20 mouse cellular contexts compared by ENCODE assay signal in genomic region chr10:119806151-119806550, GRCm38 (mm10).
DNase-seq lines count a peak whose midpoint lies in the region; ATAC-seq and TF ChIP-seq lines count a peak whose summit lies in the region.
"Had no signal": no experiment of that assay in that cellular context is flagged by ENCODE, and none has a peak within 500 bp of the region (broad histone marks: within the 10 kb centered on the region; RNA-seq: fewer than 3 reads in every experiment).

No protein-coding gene starts in this region.

- H3K27ac ChIP-seq in heart, embryonic 10.5 days: no peak overlapping the region
- no peak overlapping the region for H3K27ac ChIP-seq in heart, adult 2 months
- H3K27ac ChIP-seq in midbrain, embryonic 14.5 days (replicated peaks; ENCODE audit: low read depth, low read length): no peak overlapping the region
- H3K27ac ChIP-seq in midbrain, embryonic 10.5 days (replicated peaks): no peak overlapping the region
- peak overlapping the region; percentile 7; the same call in 1 of the 2 replicates for H3K27ac ChIP-seq in neural tube, embryonic 14.5 days (ENCODE audit: low read depth, low read length)
- H3K27ac ChIP-seq: embryonic facial prominence, embryonic 10.5 days; intestine, embryonic 15.5 days had no signal

- peak; percentile 18 for DNase-seq in embryo, embryonic 11 days
- DNase-seq in embryo, embryonic 10 days (ENCODE audit: low spot score): no peak
- peak; percentile 55 for DNase-seq in heart, embryonic 10.5 days (ENCODE audit: low spot score)
- DNase-seq in heart, adult 2 months: no peak
- DNase-seq in midbrain, embryonic 14.5 days: peak; percentile 54
- DNase-seq in midbrain, embryonic 10.5 days (ENCODE audit: low spot score): no peak
- DNase-seq in layer of hippocampus, postnatal 36 days: no peak
- DNase-seq: adrenal gland, postnatal 14 days; cerebellum, adult 8-10 months; gastrocnemius, postnatal 36 days; kidney, adult 8-10 months; kidney, postnatal 10 days; lung, postnatal 4 days; right cerebral cortex, adult 18-20 months; right cerebral cortex, postnatal 4 days; thymus, postnatal 14 days had no signal

- H3K4me2 ChIP-seq in midbrain, embryonic 14.5 days (ENCODE audit: low read length): no peak overlapping the region
- H3K4me2 ChIP-seq in neural tube, embryonic 14.5 days (ENCODE audit: low read depth, low read length): no peak overlapping the region
- H3K4me2 ChIP-seq: intestine, embryonic 15.5 days had no signal

- no peaks in the 10 kb centered on the region for H3K79me2 ChIP-seq in heart, adult 2 months (replicated peaks; ENCODE audit: control insufficient read depth, insufficient read depth, low read length)

- intact Hi-C loops in heart, adult 2 months (cut with DNase I): no loop called here

- H3K27me3 ChIP-seq in heart, embryonic 10.5 days (ENCODE audit: insufficient read depth, poor library complexity, severe bottlenecking): no peaks in the 10 kb centered on the region
- no peaks in the 10 kb centered on the region for H3K27me3 ChIP-seq in heart, adult 2 months (ENCODE audit: control insufficient read depth, insufficient read depth, low read length)
- H3K27me3 ChIP-seq in midbrain, embryonic 14.5 days (ENCODE audit: control insufficient read depth, insufficient read depth, low read length): no peaks in the 10 kb centered on the region
- H3K27me3 ChIP-seq in midbrain, embryonic 10.5 days (ENCODE audit: low read depth, poor library complexity, severe bottlenecking): no peaks in the 10 kb centered on the region
- H3K27me3 ChIP-seq in neural tube, embryonic 14.5 days (ENCODE audit: control insufficient read depth, insufficient read depth, low read length): no peaks in the 10 kb centered on the region
- H3K27me3 ChIP-seq: intestine, embryonic 15.5 days had no signal

- ATAC-seq in midbrain, embryonic 14.5 days (ENCODE audit: low FRiP score, low TSS enrichment): no peak
- no peak for ATAC-seq in neural tube, embryonic 14.5 days (ENCODE audit: low read depth)
- ATAC-seq: intestine, embryonic 15.5 days had no signal

- H3K9me3 ChIP-seq in heart, embryonic 10.5 days: no peaks in the 10 kb centered on the region
- H3K9me3 ChIP-seq in midbrain, embryonic 14.5 days (ENCODE audit: control insufficient read depth, low read length): no peaks in the 10 kb centered on the region
- no peaks in the 10 kb centered on the region for H3K9me3 ChIP-seq in midbrain, embryonic 10.5 days (replicated peaks)
- H3K9me3 ChIP-seq in neural tube, embryonic 14.5 days (ENCODE audit: control insufficient read depth, low read length): no peaks in the 10 kb centered on the region
- H3K9me3 ChIP-seq: embryonic facial prominence, embryonic 10.5 days; intestine, embryonic 15.5 days had no signal

- H3K4me1 ChIP-seq in heart, embryonic 10.5 days: peaks cover 14% of the 10 kb centered on the region; the same call in 1 of the 2 replicates
- H3K4me1 ChIP-seq in heart, adult 2 months (ENCODE audit: control insufficient read depth, insufficient read depth, low read length): no peaks in the 10 kb centered on the region
- peaks cover 12% of the 10 kb centered on the region for H3K4me1 ChIP-seq in midbrain, embryonic 14.5 days (ENCODE audit: control insufficient read depth, insufficient read depth, low read length)
- H3K4me1 ChIP-seq in midbrain, embryonic 10.5 days: peaks cover 15% of the 10 kb centered on the region
- H3K4me1 ChIP-seq in neural tube, embryonic 14.5 days (ENCODE audit: control insufficient read depth, insufficient read depth, low read length): peaks cover 17% of the 10 kb centered on the region; the same call in 1 of the 2 replicates

- no peak overlapping the region for H3K4me3 ChIP-seq in heart, embryonic 10.5 days
- H3K4me3 ChIP-seq in heart, adult 2 months: no peak overlapping the region
- no peak overlapping the region for H3K4me3 ChIP-seq in midbrain, embryonic 14.5 days (replicated peaks; ENCODE audit: low read depth, low read length)
- no peak overlapping the region for H3K4me3 ChIP-seq in midbrain, embryonic 10.5 days
- no peak overlapping the region for H3K4me3 ChIP-seq in neural tube, embryonic 14.5 days (ENCODE audit: low read depth, low read length)
- H3K4me3 ChIP-seq: embryonic facial prominence, embryonic 10.5 days; intestine, embryonic 15.5 days; myocyte had no signal

- H3K9ac ChIP-seq in heart, adult 2 months (ENCODE audit: low read depth, low read length): no peak overlapping the region
- no peak overlapping the region for H3K9ac ChIP-seq in midbrain, embryonic 14.5 days (replicated peaks; ENCODE audit: low read length)
- no peak overlapping the region for H3K9ac ChIP-seq in neural tube, embryonic 14.5 days (replicated peaks; ENCODE audit: low read depth, low read length)
- H3K9ac ChIP-seq: intestine, embryonic 15.5 days had no signal

- no peak for TF ChIP-seq EP300 in heart, adult 2 months (IDR thresholded peaks at IDR 0.05; ENCODE audit: insufficient read depth, low read depth, low read length)

- no peak for TF ChIP-seq POLR2A in heart, adult 2 months (IDR thresholded peaks at IDR 0.05; ENCODE audit: insufficient read depth, low read depth, low read length)

- WGBS in heart, embryonic 10.5 days: 56% methylated on average over 8 of the region's 8 CpGs
- 67% methylated on average over 8 of the region's 8 CpGs for WGBS in heart, adult 2 months
- WGBS in midbrain, embryonic 14.5 days: 15% methylated on average over 8 of the region's 8 CpGs
- 56% methylated on average over 8 of the region's 8 CpGs for WGBS in midbrain, embryonic 10.5 days
- WGBS in neural tube, embryonic 14.5 days: 17% methylated on average over 8 of the region's 8 CpGs

- H3K36me3 ChIP-seq in heart, embryonic 10.5 days: no peaks in the 10 kb centered on the region
- no peaks in the 10 kb centered on the region for H3K36me3 ChIP-seq in heart, adult 2 months (ENCODE audit: control insufficient read depth, insufficient read depth, low read length)
- no peaks in the 10 kb centered on the region for H3K36me3 ChIP-seq in midbrain, embryonic 14.5 days (ENCODE audit: control insufficient read depth, insufficient read depth, low read length)
- no peaks in the 10 kb centered on the region for H3K36me3 ChIP-seq in midbrain, embryonic 10.5 days
- no peaks in the 10 kb centered on the region for H3K36me3 ChIP-seq in neural tube, embryonic 14.5 days (ENCODE audit: control insufficient read depth, insufficient read depth, low read length)
- H3K36me3 ChIP-seq: embryonic facial prominence, embryonic 10.5 days; intestine, embryonic 15.5 days had no signal

- TF ChIP-seq CTCF in heart, adult 2 months (IDR thresholded peaks at IDR 0.05): no peak

Comparison
In these comparisons a context has a peak if more than half of its experiments do, and no peak if none do; other contexts are left out.
1. DNase-seq: peak in embryo, embryonic 11 days (single experiment), heart, embryonic 10.5 days (single experiment) and midbrain, embryonic 14.5 days (single experiment); none in embryo, embryonic 10 days (single experiment), heart, adult 2 months (0 of 2), midbrain, embryonic 10.5 days (single experiment) and layer of hippocampus, postnatal 36 days (0 of 2).